Mouse (Mus musculus): ENCODE measurements around the gene Anapc7. TPM values are rescaled to one million over a fixed set of nuclear protein-coding genes. Genes with fewer than 3 reads are reported as not detected.
"Not testable (repeated sequence)": the region's sequence is repeated elsewhere in the genome, so short reads cannot be mapped to it uniquely, and the experiment has no call there.

Gene Anapc7
- total RNA-seq, 2 experiments from 2014 or later = 32.2 to 35.0 TPM

- DNase-seq (ENCODE audit: low spot score in 2 of 2) = no peak
Observed at GRCm38 (mm10) chr5:122449946-122450345, 28.5 kb downstream of the Anapc7 start.

GRCm38 (mm10) chr5:122450913-122451317 lies 29.4 kb downstream of the Anapc7 start:
- DNase-seq (ENCODE audit: low spot score in 2 of 2) = no peak

- no peak for DNase-seq (ENCODE audit: low spot score in 2 of 2)
Observed at GRCm38 (mm10) chr5:122451324-122451723, 29.8 kb downstream of the Anapc7 start.

- no peak for DNase-seq (ENCODE audit: low spot score in 2 of 2)
Observed at GRCm38 (mm10) chr5:122452194-122452593, 30.7 kb downstream of the Anapc7 start.

GRCm38 (mm10) chr5:122453188-122453587 lies 31.7 kb downstream of the Anapc7 start:
- DNase-seq (ENCODE audit: low spot score in 2 of 2) = no peak

GRCm38 (mm10) chr5:122454442-122454841 lies 32.9 kb downstream of the Anapc7 start:
- DNase-seq (ENCODE audit: low spot score in 2 of 2) = no peak

GRCm38 (mm10) chr5:122454883-122455282 lies 33.4 kb downstream of the Anapc7 start:
- DNase-seq (ENCODE audit: low spot score in 2 of 2) = no peak

GRCm38 (mm10) chr5:122455584-122455983 lies 34.1 kb downstream of the Anapc7 start:
- no peak for DNase-seq (ENCODE audit: low spot score in 2 of 2)

- not testable (repeated sequence) for DNase-seq (ENCODE audit: low spot score in 2 of 2)
Observed at GRCm38 (mm10) chr5:122457054-122457453, 35.6 kb downstream of the Anapc7 start.

- no peak for DNase-seq (ENCODE audit: low spot score in 2 of 2)
Observed at GRCm38 (mm10) chr5:122458066-122458465, 36.6 kb downstream of the Anapc7 start.

- no peak for DNase-seq (ENCODE audit: low spot score in 2 of 2)
Observed at GRCm38 (mm10) chr5:122459335-122459734, 37.8 kb downstream of the Anapc7 start.

GRCm38 (mm10) chr5:122460656-122461055 lies 39.2 kb downstream of the Anapc7 start:
- DNase-seq (ENCODE audit: low spot score in 2 of 2) = no peak

GRCm38 (mm10) chr5:122461431-122461830 lies 39.9 kb downstream of the Anapc7 start:
- no peak for DNase-seq (ENCODE audit: low spot score in 2 of 2)

GRCm38 (mm10) chr5:122471658-122472057 lies 50.2 kb downstream of the Anapc7 start:
- DNase-seq (ENCODE audit: low spot score in 2 of 2) = no peak

- DNase-seq (ENCODE audit: low spot score in 2 of 2) = no peak
Observed at GRCm38 (mm10) chr5:122474643-122475363, 53.3 kb downstream of the Anapc7 start.

GRCm38 (mm10) chr5:122476078-122476477 lies 54.6 kb downstream of the Anapc7 start:
- DNase-seq (ENCODE audit: low spot score in 2 of 2) = no peak

GRCm38 (mm10) chr5:122477492-122477891 lies 56.0 kb downstream of the Anapc7 start:
- DNase-seq (ENCODE audit: low spot score in 2 of 2) = no peak

GRCm38 (mm10) chr5:122479131-122479530 lies 57.6 kb downstream of the Anapc7 start:
- no peak for DNase-seq (ENCODE audit: low spot score in 2 of 2)

- no peak for DNase-seq (ENCODE audit: low spot score in 2 of 2)
Observed at GRCm38 (mm10) chr5:122481844-122482243, 60.4 kb downstream of the Anapc7 start.

GRCm38 (mm10) chr5:122482733-122483391 lies 61.4 kb downstream of the Anapc7 start:
- no peak for DNase-seq (ENCODE audit: low spot score in 2 of 2)

GRCm38 (mm10) chr5:122486243-122486642 lies 64.8 kb downstream of the Anapc7 start:
- DNase-seq (ENCODE audit: low spot score in 2 of 2) = not testable (repeated sequence)

GRCm38 (mm10) chr5:122487825-122488224 lies 66.3 kb downstream of the Anapc7 start:
- no peak for DNase-seq (ENCODE audit: low spot score in 2 of 2)

- no peak for DNase-seq (ENCODE audit: low spot score in 2 of 2)
Observed at GRCm38 (mm10) chr5:122490148-122490547, 68.7 kb downstream of the Anapc7 start.
